Mouse (Mus musculus) adrenal gland, postnatal 14 days (tissue): Measurements from ENCODE around the gene Foxc1. TPM values are rescaled to one million over a fixed set of nuclear protein-coding genes. Genes with fewer than 3 reads are reported as not detected.

Source experiments
- DNase-seq: peaks from one replicate; pipeline ENCODE4 v3.0.0; 2021; ENCODE audit warnings: mixed read lengths
- total RNA-seq: library from RNA; stranded (reverse); gene quantifications from 2 replicates; pipeline ENCODE4 v1.2.3, GENCODE M21; 2021

Gene Foxc1
- total RNA-seq, 1 experiment from 2014 or later = 7.1 TPM

DNA sequence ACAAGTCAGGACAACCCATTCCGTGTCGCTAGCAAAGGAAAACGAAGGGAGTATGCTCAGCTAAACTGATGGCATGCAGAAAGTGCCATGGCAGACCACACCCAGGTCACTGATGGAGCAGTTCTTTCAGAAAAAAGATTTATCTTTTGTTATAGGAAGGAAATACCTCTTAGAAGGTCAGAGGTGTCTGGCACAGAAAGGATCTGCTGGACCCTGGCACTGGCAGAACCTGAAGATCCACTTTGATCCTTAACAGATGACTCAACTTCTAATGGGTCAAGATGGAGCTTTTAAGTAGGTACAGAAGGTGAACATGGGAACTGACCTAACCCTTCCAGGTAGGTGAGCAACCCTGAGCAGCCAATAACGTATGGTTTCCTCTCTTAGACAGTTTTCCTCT, 29.4 kb downstream of the Foxc1 start:
- no peak for DNase-seq

DNA sequence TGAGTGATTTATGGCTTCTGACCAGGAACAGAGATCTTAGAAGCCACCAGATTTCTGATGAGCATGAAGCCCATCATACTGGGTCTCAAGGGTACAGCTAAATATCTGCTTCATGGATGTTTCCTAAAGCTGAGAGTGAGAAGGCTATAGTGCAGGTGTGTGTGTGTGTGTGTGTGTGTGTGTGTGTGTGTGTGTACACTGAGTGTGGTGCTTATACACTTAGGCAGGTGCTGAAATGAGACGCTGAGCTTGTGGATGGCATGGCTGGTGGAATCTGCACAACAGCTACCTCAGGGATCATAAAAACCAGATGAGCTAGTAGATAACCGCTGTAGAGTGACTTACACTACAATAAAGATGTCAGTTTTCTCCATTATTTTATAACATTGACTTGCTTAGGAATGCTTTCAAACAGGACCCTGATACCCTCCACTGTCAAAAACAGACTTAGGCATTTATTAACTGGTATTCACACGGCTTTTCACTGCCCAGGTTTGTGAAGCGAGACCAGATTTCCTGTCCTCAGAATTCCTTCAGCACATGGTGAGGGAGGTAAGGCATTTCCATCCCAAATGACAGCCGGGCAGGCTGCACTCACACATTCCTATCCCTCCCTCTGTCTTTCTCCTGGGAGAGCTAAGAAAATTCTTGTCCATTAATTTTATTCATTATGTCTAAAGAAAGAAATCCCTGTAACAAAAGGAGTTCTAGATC, 43.0 kb downstream of the Foxc1 start:
- no peak for DNase-seq

DNA sequence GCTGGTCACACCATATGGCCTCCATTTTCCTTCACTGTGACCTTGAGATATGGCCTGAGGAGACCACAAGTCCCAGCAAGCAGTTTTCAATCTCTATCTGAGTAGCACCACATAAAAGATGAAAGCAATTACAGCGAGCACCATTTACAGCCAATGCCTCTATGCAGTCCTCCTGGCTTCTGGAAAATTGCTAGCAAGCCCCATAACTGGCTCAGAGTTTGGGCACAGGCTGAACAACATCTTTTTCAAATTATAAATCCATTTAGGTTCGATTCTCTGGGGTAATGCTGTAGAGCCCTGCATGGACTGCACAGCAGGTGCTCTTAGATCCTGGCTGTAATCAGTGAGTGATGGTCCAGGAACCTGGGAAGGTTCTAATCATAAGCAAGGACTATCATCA, 47.1 kb downstream of the Foxc1 start:
- no peak for DNase-seq

DNA sequence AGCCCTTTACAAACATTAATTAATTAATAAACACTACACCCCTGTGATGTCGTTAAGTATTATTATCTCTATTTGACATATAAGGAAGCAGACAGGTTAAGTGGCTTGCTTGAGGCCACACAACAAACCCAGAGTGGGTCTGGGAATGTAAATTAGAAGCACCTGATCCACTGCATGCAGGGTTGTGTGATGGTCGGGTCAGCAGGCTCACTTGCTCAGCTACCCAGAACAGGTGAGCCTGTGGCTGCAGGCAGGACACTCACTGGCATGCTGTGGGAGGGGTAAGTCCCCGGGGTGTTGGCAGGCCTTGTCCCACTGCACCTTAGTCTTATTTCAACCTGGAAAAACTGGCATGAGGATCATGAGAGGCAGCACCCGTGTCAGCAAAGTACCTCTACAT, 47.6 kb downstream of the Foxc1 start:
- DNase-seq = no peak

DNA sequence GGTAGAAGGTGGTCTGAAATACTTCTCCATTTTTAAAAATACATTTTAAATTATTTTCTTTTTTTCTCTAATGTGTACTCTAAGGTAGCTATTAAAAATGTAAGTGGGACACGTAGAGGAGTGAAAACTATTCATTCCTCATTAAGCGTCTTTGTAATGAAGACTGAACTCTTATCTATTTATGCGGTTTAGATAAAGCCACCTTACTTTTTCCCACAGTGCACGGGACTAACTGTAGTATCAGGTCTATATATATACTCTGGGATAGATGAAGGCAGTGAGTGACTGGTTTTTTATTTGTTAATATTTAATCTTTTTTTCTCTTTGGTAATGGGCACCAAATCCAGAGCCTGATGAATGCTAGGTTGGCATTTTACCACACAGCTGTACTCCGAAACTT, 53.8 kb downstream of the Foxc1 start:
- no peak for DNase-seq

Other genes with a start within 250 kb of the Foxc1 start
- not detected in 2 replicates for gene A530084C06Rik, start 247.3 kb upstream of the Foxc1 start, total RNA-seq
- gene Foxf2, start 180.8 kb upstream of the Foxc1 start, total RNA-seq = not detected in 2 replicates